ENCODE assay signal across 9 mouse cellular contexts in the genomic region with DNA sequence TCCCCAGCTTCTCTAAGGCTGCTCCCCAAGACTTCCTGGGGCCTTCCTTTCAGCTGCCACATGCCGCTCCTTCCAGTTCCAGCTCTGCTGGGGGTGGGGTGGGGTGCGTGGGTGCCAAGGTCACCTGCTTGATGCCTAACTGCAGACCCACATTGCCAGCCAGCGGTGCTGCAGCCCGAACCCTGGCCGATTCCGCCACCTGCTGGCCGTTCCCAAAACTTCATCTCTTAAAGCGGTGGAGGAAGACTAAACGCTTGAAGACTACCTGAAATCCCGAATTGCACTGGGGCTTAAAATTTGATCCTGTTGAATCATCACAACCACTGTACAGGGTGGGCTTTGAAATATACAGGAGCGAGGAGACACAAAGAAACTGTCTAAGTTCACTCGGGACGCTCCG. TPM values are rescaled to one million over a fixed set of nuclear protein-coding genes. Genes with fewer than 3 reads are reported as not detected.
DNase-seq lines count a peak whose midpoint lies in the region; ATAC-seq and TF ChIP-seq lines count a peak whose summit lies in the region.
"Had no signal": no experiment of that assay in that cellular context is flagged by ENCODE, and none has a peak within 500 bp of the region (broad histone marks: within the 10 kb centered on the region; RNA-seq: fewer than 3 reads in every experiment).

No protein-coding gene starts in this region.

- H3K9me3 ChIP-seq in ES-E14 (ENCODE audit: control insufficient read depth, insufficient read depth, low read depth, low read length): no peaks in the 10 kb centered on the region
- no peaks in the 10 kb centered on the region for H3K9me3 ChIP-seq in forebrain, embryonic 13.5 days (replicated peaks)

- TF ChIP-seq POLR2A in lung, adult 2 months (IDR thresholded peaks at IDR 0.05; ENCODE audit: borderline replicate concordance, extremely low read depth, low read depth, low read length): no peak

- peak; percentile 72 for TF ChIP-seq CTCF in lung, adult 2 months (IDR thresholded peaks at IDR 0.05; ENCODE audit: insufficient read depth, low read length)

- no peak overlapping the region for H3K9ac ChIP-seq in ES-E14 (ENCODE audit: insufficient read depth, low read depth, low read length, poor library complexity, severe bottlenecking)
- peak overlapping the region; percentile 26; the same call in 1 of the 2 replicates for H3K9ac ChIP-seq in forebrain, embryonic 13.5 days

- ATAC-seq in forebrain, embryonic 13.5 days: no peak; the same call in 1 of the 2 replicates

- WGBS in forebrain, embryonic 13.5 days: 1% methylated on average over 14 of the region's 14 CpGs
- 2% methylated on average over 14 of the region's 14 CpGs for WGBS in lung, adult 2 months

- peaks cover 80% of the 10 kb centered on the region for H3K27me3 ChIP-seq in forebrain, embryonic 13.5 days

- DNase-seq in ES-E14 (ENCODE audit: low read depth, low spot score): peak; percentile 79
- peak; percentile 55 for DNase-seq in c-Kit-positive CD71-positive TER-119-negative erythroid progenitor cells, embryonic 14.5 days (ENCODE audit: low read depth)
- peak; percentile 86 to 88 for DNase-seq in heart, postnatal 10 days
- DNase-seq in kidney, postnatal 36 days: peak; percentile 84 to 93
- peak; percentile 84 for DNase-seq in lung, adult 2 months
- DNase-seq in ovary, postnatal 10 days (ENCODE audit: low spot score): peak; percentile 69
- peak; percentile 86 for DNase-seq in thymus, postnatal 25 days

- H3K36me3 ChIP-seq in ES-E14 (ENCODE audit: control insufficient read depth, insufficient read depth, low read length, poor library complexity, severe bottlenecking): no peaks in the 10 kb centered on the region
- H3K36me3 ChIP-seq in forebrain, embryonic 13.5 days (ENCODE audit: poor library complexity, severe bottlenecking): no peaks in the 10 kb centered on the region

- intact Hi-C loops in heart, postnatal 10 days (cut with DNase I): no loop called here

- peak overlapping the region; percentile 49 for H3K4me2 ChIP-seq in forebrain, embryonic 13.5 days

- no peak overlapping the region for H3K27ac ChIP-seq in ES-E14 (ENCODE audit: insufficient read depth, low read depth, low read length, poor library complexity, severe bottlenecking)
- H3K27ac ChIP-seq in forebrain, embryonic 13.5 days: no peak overlapping the region

- in situ Hi-C loops in ES-E14 (cut with MboI; ENCODE audit: low sequenced_read_pairs in 2 of 2, unreplicated experiment in 2 of 2): no loop called here

- peak overlapping the region; percentile 15 to 68; a peak in 3 of 4 replicates for H3K4me3 ChIP-seq in ES-E14 (ENCODE audit: insufficient read depth in 1 of 2, low read depth in 1 of 2, low read length in 2 of 2, poor library complexity in 1 of 2, severe bottlenecking in 1 of 2)
- H3K4me3 ChIP-seq in forebrain, embryonic 13.5 days: peak overlapping the region; percentile 18; the same call in 1 of the 2 replicates
- H3K4me3 ChIP-seq in lung, adult 2 months (replicated peaks; ENCODE audit: extremely low read depth, low read depth, low read length): no peak overlapping the region

- peaks cover 0 to 10% of the 10 kb centered on the region in 2 experiments; a peak in 1 of 4 replicates for H3K4me1 ChIP-seq in ES-E14 (ENCODE audit: control insufficient read depth in 2 of 2, insufficient read depth in 2 of 2, low read length in 2 of 2, poor library complexity in 1 of 2)
- peaks cover 45% of the 10 kb centered on the region for H3K4me1 ChIP-seq in forebrain, embryonic 13.5 days
- H3K4me1 ChIP-seq in lung, adult 2 months (ENCODE audit: control insufficient read depth, insufficient read depth, low read length): 0 out of 2 replicates have a peak, but pooled peaks cover 4% of the 10 kb centered on the region

TF ChIP-seq in ES-E14, 5 proteins besides CTCF, POLR2A, EP300 and RAD21:
- TF ChIP-seq ZC3H11A (IDR thresholded peaks at IDR 0.05; ENCODE audit: borderline replicate concordance, low read depth, low read length) (0 out of 2 replicates have a peak, but pooled peaks have one; percentile 29), HCFC1 (IDR thresholded peaks at IDR 0.05; ENCODE audit: borderline replicate concordance, insufficient read depth, low read length) (no peak), ZNF384 (IDR thresholded peaks at IDR 0.05; ENCODE audit: low read depth, low read length) (no peak)

RNA-seq across cellular contexts. Expression of gene Ppp1r1b, which starts 3.0 kb away (rescaled TPM):
- total RNA-seq in ES-E14 (2012; rRNA removed): 0.22 and 0.79 TPM in 2 replicates
- 14.6 and 20.0 TPM in 2 replicates for polyA plus RNA-seq in forebrain, embryonic 13.5 days (2015; fragmentation: Nextera tagmentation; extraction: Ambion mirVana)
- 1 to 10 TPM; 2.7 to 4.0 TPM for total RNA-seq in heart, postnatal 10 days (2021)
- polyA plus RNA-seq in lung, adult 2 months (2012; rRNA removed): 20.0 and 22.1 TPM in 2 replicates

RNA-seq across cellular contexts. Expression of gene Stard3, which starts 12.9 kb away (rescaled TPM):
- 40.2 and 59.8 TPM in 2 replicates for total RNA-seq in ES-E14 (2012; rRNA removed)
- polyA plus RNA-seq in forebrain, embryonic 13.5 days (2015; fragmentation: Nextera tagmentation; extraction: Ambion mirVana): 44.0 and 45.5 TPM in 2 replicates
- 10 to 100 TPM; 23.9 to 24.5 TPM for total RNA-seq in heart, postnatal 10 days (2021)
- polyA plus RNA-seq in lung, adult 2 months (2012; rRNA removed): 131 and 143 TPM in 2 replicates

RNA-seq across cellular contexts. Expression of gene Neurod2, which starts 15.8 kb away (rescaled TPM):
- total RNA-seq in ES-E14 (2012; rRNA removed): not detected in 2 replicates
- 45.4 and 72.1 TPM in 2 replicates for polyA plus RNA-seq in forebrain, embryonic 13.5 days (2015; fragmentation: Nextera tagmentation; extraction: Ambion mirVana)
- total RNA-seq in heart, postnatal 10 days (2021): not detected
- polyA plus RNA-seq in lung, adult 2 months (2012; rRNA removed): not detected in 2 replicates
- polyA plus RNA-seq: gonadal fat pad, adult 2 months had no signal

RNA-seq across cellular contexts. Expression of gene Tcap, which starts 38.4 kb away (rescaled TPM):
- total RNA-seq in ES-E14 (2012; rRNA removed): 0.26 and 0.45 TPM in 2 replicates
- polyA plus RNA-seq in forebrain, embryonic 13.5 days (2015; fragmentation: Nextera tagmentation; extraction: Ambion mirVana): 0.18 and 0.19 TPM in 2 replicates
- 100 to 1,000 TPM; 469 to 500 TPM for total RNA-seq in heart, postnatal 10 days (2021)
- 73.7 and 136 TPM in 2 replicates for polyA plus RNA-seq in lung, adult 2 months (2012; rRNA removed)

RNA-seq across cellular contexts. Expression of gene Pnmt, which starts 41.0 kb away (rescaled TPM):
- 0.36 TPM in 1 of 2 replicates, not detected in the other for total RNA-seq in ES-E14 (2012; rRNA removed)
- polyA plus RNA-seq in forebrain, embryonic 13.5 days (2015; fragmentation: Nextera tagmentation; extraction: Ambion mirVana): 0.35 TPM in 1 of 2 replicates, not detected in the other
- total RNA-seq in heart, postnatal 10 days (2021): under 1 TPM in 1 of 2 experiments, not detected in 1; 0.31 TPM
- polyA plus RNA-seq in lung, adult 2 months (2012; rRNA removed): 2.0 and 3.5 TPM in 2 replicates
